In the genomic region with DNA sequence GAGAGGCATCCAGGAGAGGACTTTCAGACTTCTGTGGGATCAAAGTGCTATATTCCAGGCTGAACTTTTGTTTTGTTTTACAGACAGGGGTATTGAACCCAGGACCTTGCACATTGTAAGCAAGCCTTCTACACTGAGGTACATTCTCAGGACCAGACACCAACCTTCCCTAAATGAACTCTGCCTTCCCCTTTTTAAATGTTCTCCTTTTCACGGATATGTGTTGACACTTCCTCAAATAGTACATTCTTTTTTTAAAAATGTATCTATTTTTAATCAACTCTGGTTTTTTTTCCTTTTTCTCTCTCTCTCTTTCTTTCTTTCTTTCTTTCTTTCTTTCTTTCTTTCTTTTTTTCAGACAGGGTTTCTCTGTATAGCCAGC, we compare ENCODE assay signal across 8 mouse cellular contexts. TPM values are rescaled to one million over a fixed set of nuclear protein-coding genes. Genes with fewer than 3 reads are reported as not detected.
DNase-seq lines count a peak whose midpoint lies in the region; ATAC-seq and TF ChIP-seq lines count a peak whose summit lies in the region.

No protein-coding gene starts in this region.

- peak overlapping the region; percentile 14; the same call in 1 of the 2 replicates for H3K4me3 ChIP-seq in lung, embryonic 15.5 days
- H3K4me3 ChIP-seq in forebrain, postnatal 0 days (ENCODE audit: low read depth, low read length) = no peak overlapping the region
- H3K4me3 ChIP-seq in liver, embryonic 13.5 days (replicated peaks) = 0 out of 2 replicates have a peak overlapping the region, but pooled peaks have one; percentile 10
- no peak overlapping the region for H3K4me3 ChIP-seq in stomach, embryonic 15.5 days (replicated peaks)

- H3K27me3 ChIP-seq in lung, embryonic 15.5 days = no peaks in the 10 kb centered on the region
- no peaks in the 10 kb centered on the region for H3K27me3 ChIP-seq in forebrain, postnatal 0 days (ENCODE audit: insufficient read depth, low read length)
- H3K27me3 ChIP-seq in liver, embryonic 13.5 days = no peaks in the 10 kb centered on the region
- no peaks in the 10 kb centered on the region for H3K27me3 ChIP-seq in stomach, embryonic 15.5 days (replicated peaks)

- no peak overlapping the region for H3K27ac ChIP-seq in lung, embryonic 15.5 days
- H3K27ac ChIP-seq in forebrain, postnatal 0 days (ENCODE audit: low read depth, low read length) = no peak overlapping the region
- no peak overlapping the region for H3K27ac ChIP-seq in liver, embryonic 13.5 days
- no peak overlapping the region for H3K27ac ChIP-seq in stomach, embryonic 15.5 days

- H3K4me2 ChIP-seq in lung, embryonic 15.5 days = peak overlapping the region; percentile 47
- 0 out of 2 replicates have a peak overlapping the region, but pooled peaks have one; percentile 9 for H3K4me2 ChIP-seq in forebrain, postnatal 0 days (ENCODE audit: low read depth)
- peak overlapping the region; percentile 39; the same call in 1 of the 2 replicates for H3K4me2 ChIP-seq in liver, embryonic 13.5 days
- H3K4me2 ChIP-seq in stomach, embryonic 15.5 days = peak overlapping the region; percentile 35

- no peak for ATAC-seq in lung, embryonic 15.5 days (ENCODE audit: borderline replicate concordance, extremely low read depth, low FRiP score, low TSS enrichment)
- no peak for ATAC-seq in forebrain, postnatal 0 days
- no peak for ATAC-seq in liver, embryonic 13.5 days (ENCODE audit: low read depth)
- no peak for ATAC-seq in stomach, embryonic 15.5 days (ENCODE audit: insufficient read depth, low FRiP score, low read depth)
- ATAC-seq in megakaryocyte-erythroid progenitor cell, adult 5-6 weeks (replicated peaks; ENCODE audit: low FRiP score, low TSS enrichment, poor library complexity, severe bottlenecking) = no peak

- DNase-seq in lung, postnatal 25 days (ENCODE audit: low spot score) = no peak
- DNase-seq in forebrain, postnatal 0 days = no peak
- no peak for DNase-seq in liver, embryonic 13.5 days
- DNase-seq in adrenal gland, adult 8-10 months = no peak
- DNase-seq in T-cell, adult 2 months (ENCODE audit: low spot score) = no peak

- no peaks in the 10 kb centered on the region for H3K9me3 ChIP-seq in lung, embryonic 15.5 days
- H3K9me3 ChIP-seq in forebrain, postnatal 0 days (ENCODE audit: low read length) = no peaks in the 10 kb centered on the region
- no peaks in the 10 kb centered on the region for H3K9me3 ChIP-seq in liver, embryonic 13.5 days (replicated peaks)
- H3K9me3 ChIP-seq in stomach, embryonic 15.5 days = no peaks in the 10 kb centered on the region

- 31% methylated on average over 1 of the region's 1 CpGs for WGBS in lung, embryonic 15.5 days
- WGBS in forebrain, postnatal 0 days = 57% methylated on average over 1 of the region's 1 CpGs
- WGBS in liver, embryonic 13.5 days (ENCODE audit: insufficient replicate concordance) = 11% methylated on average over 1 of the region's 1 CpGs
- 49% methylated on average over 1 of the region's 1 CpGs for WGBS in stomach, embryonic 15.5 days

- H3K36me3 ChIP-seq in lung, embryonic 15.5 days = no peaks in the 10 kb centered on the region
- H3K36me3 ChIP-seq in forebrain, postnatal 0 days (ENCODE audit: insufficient read depth) = no peaks in the 10 kb centered on the region
- H3K36me3 ChIP-seq in liver, embryonic 13.5 days = no peaks in the 10 kb centered on the region
- no peaks in the 10 kb centered on the region for H3K36me3 ChIP-seq in stomach, embryonic 15.5 days

- peaks cover 10% of the 10 kb centered on the region for H3K4me1 ChIP-seq in lung, embryonic 15.5 days
- peaks cover 7% of the 10 kb centered on the region for H3K4me1 ChIP-seq in forebrain, postnatal 0 days (ENCODE audit: insufficient read depth)
- H3K4me1 ChIP-seq in liver, embryonic 13.5 days (replicated peaks) = peaks cover 16% of the 10 kb centered on the region
- peaks cover 11% of the 10 kb centered on the region for H3K4me1 ChIP-seq in stomach, embryonic 15.5 days

- H3K9ac ChIP-seq in lung, embryonic 15.5 days = no peak overlapping the region
- no peak overlapping the region for H3K9ac ChIP-seq in forebrain, postnatal 0 days
- no peak overlapping the region for H3K9ac ChIP-seq in liver, embryonic 13.5 days
- H3K9ac ChIP-seq in stomach, embryonic 15.5 days = no peak overlapping the region

- TF ChIP-seq CTCF in forebrain, postnatal 0 days (IDR thresholded peaks at IDR 0.05; ENCODE audit: low read depth) = no peak

RNA-seq across cellular contexts. Expression of a gene that starts 32.1 kb away (rescaled TPM):
- polyA plus RNA-seq in lung, embryonic 15.5 days (2015; fragmentation: Nextera tagmentation; extraction: Ambion mirVana) = 28.2 and 31.9 TPM in 2 replicates
- 101 and 138 TPM in 2 replicates for total RNA-seq in forebrain, postnatal 0 days (2014; rRNA removed)
- 83.5 and 99.9 TPM in 2 replicates for polyA plus RNA-seq in forebrain, postnatal 0 days (2015; fragmentation: Nextera tagmentation; extraction: Ambion mirVana)
- 16.2 and 19.4 TPM in 2 replicates for polyA plus RNA-seq in liver, embryonic 13.5 days (2015; fragmentation: Nextera tagmentation; extraction: Ambion mirVana)
- polyA plus RNA-seq in stomach, embryonic 15.5 days (2015; fragmentation: Nextera tagmentation; extraction: Ambion mirVana) = 28.8 and 30.6 TPM in 2 replicates
- total RNA-seq in megakaryocyte-erythroid progenitor cell, adult 5-6 weeks (2014; fragmentation: Nextera tagmentation) = 61.7 and 64.4 TPM in 2 replicates
- 82.5 and 97.5 TPM in 2 replicates for total RNA-seq in megakaryocyte-erythroid progenitor cell, adult 5-6 weeks (2017)
- total RNA-seq in adrenal gland, adult 8-10 months (2022) = 10 to 100 TPM; 53.5 to 66.6 (median 62.6) TPM

RNA-seq across cellular contexts. Expression of a gene that starts 40.3 kb away (rescaled TPM):
- 0.96 and 1.3 TPM in 2 replicates for polyA plus RNA-seq in lung, embryonic 15.5 days (2015; fragmentation: Nextera tagmentation; extraction: Ambion mirVana)
- 3.8 and 6.0 TPM in 2 replicates for total RNA-seq in forebrain, postnatal 0 days (2014; rRNA removed)
- 1.5 and 2.7 TPM in 2 replicates for polyA plus RNA-seq in forebrain, postnatal 0 days (2015; fragmentation: Nextera tagmentation; extraction: Ambion mirVana)
- 0.39 and 0.46 TPM in 2 replicates for polyA plus RNA-seq in liver, embryonic 13.5 days (2015; fragmentation: Nextera tagmentation; extraction: Ambion mirVana)
- 1.8 and 2.0 TPM in 2 replicates for polyA plus RNA-seq in stomach, embryonic 15.5 days (2015; fragmentation: Nextera tagmentation; extraction: Ambion mirVana)
- total RNA-seq in megakaryocyte-erythroid progenitor cell, adult 5-6 weeks (2014; fragmentation: Nextera tagmentation) = not detected in 2 replicates
- not detected in 2 replicates for total RNA-seq in megakaryocyte-erythroid progenitor cell, adult 5-6 weeks (2017)
- 1 to 10 TPM in 1 of 4 experiments, under 1 TPM in 3; 0.20 to 1.1 (median 0.57) TPM for total RNA-seq in adrenal gland, adult 8-10 months (2022)

Comparison
In these comparisons a context has a peak if more than half of its experiments do, and no peak if none do; other contexts are left out.
1. H3K4me3 ChIP-seq: peak in lung, embryonic 15.5 days (single experiment) and liver, embryonic 13.5 days (single experiment); none in forebrain, postnatal 0 days (single experiment) and stomach, embryonic 15.5 days (single experiment).
2. Peak in every context shown above with its lines, with median percentiles within 50 percentile points of each other: H3K4me2 ChIP-seq.